Mouse (Mus musculus) heart, postnatal 0 days (tissue): ENCODE data around the gene Lrr1.
"Not testable (repeated sequence)": the region's sequence is repeated elsewhere in the genome, so short reads cannot be mapped to it uniquely, and the experiment has no call there.

Experiments used
- CTCF ChIP-seq: IDR thresholded peaks from 2 replicates; pipeline ENCODE4 v1.5.1; 2016; ENCODE audit warnings: antibody characterized with exemption, control low read depth, low read depth
- EP300 ChIP-seq: IDR thresholded peaks from 2 replicates; pipeline ENCODE4 v1.6.1; 2016; ENCODE audit warnings: antibody characterized with exemption, low read depth

GRCm38 (mm10) chr12:69158765-69159577 lies 9.6 kb upstream of the Lrr1 start, which contains the start of gene Rps29:
- peak; percentile 51; the same call in 1 of the 2 replicates for TF ChIP-seq EP300
- not testable (repeated sequence) for TF ChIP-seq CTCF
